Mouse (Mus musculus): ENCODE results near the gene Cul7. TPM values are rescaled to one million over a fixed set of nuclear protein-coding genes. Genes with fewer than 3 reads are reported as not detected.

Cul7 gene
- polyA plus RNA-seq, 1 experiment from 2014 or later = 41.4 TPM

DNA sequence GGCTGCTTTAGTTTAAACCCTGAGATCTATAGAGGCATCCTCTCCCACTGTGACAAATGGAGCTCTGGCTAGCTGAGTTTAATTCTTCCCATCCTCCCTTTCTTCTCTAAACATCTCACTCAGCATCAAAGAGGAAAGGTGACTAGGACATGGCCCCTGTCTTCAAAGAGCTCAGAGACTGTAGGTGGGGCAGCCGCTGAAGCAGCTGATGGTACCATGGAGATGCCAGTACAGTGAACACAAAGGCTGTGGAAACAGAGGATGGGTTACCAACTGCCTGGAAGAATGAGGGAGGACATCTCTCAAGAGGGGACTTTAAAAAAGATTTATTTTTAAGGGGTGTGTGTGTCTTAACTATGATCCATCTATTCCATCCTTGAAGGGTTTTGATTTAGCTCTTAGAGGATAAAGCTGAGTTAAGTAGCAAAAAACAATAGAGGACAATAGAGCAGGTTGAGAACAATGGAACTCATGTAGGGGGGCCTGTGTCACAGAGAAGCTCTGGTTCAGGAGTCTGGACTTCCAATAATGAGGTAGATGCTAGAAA, 44.5 kb downstream of the Cul7 start:
- no peaks in the 10 kb centered on the region for H3K9me3 ChIP-seq
- no peaks in the 10 kb centered on the region for H3K27me3 ChIP-seq (replicated peaks)
- H3K9ac ChIP-seq = no peak overlapping the region
- no peak overlapping the region for H3K4me2 ChIP-seq
- WGBS = 85% methylated on average over 1 of the region's 1 CpGs
- ATAC-seq (ENCODE audit: extremely low read depth, insufficient number of reproducible peaks, low FRiP score, low TSS enrichment) = no peak
- 0 out of 2 replicates have a peak, but pooled peaks cover 8% of the 10 kb centered on the region for H3K4me1 ChIP-seq
- no peak overlapping the region for H3K27ac ChIP-seq (replicated peaks)
- no peak overlapping the region for H3K4me3 ChIP-seq
- peaks cover 37% of the 10 kb centered on the region for H3K36me3 ChIP-seq

DNA sequence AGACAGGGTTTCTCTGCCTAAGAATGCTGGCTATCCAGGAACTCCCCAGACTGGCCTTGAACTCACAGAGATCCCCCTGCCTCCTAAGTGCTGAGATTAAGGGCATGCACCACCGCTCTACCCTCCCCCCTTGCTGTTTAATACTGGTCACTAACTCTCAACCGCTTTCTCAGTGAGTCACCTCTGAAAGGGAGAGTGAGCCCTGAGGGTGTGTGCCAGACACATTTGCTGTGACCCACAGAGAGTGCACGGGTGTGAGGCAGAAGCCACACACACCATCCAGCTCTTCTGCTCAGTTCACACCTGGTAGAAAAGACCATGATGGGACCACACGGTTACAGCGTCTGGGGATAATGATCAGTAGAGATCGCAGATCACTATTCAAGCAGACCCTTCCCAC, 48.4 kb downstream of the Cul7 start:
- H3K36me3 ChIP-seq = peaks cover 26% of the 10 kb centered on the region
- H3K9me3 ChIP-seq = no peaks in the 10 kb centered on the region
- no peak overlapping the region for H3K4me2 ChIP-seq
- H3K27ac ChIP-seq (replicated peaks) = no peak overlapping the region
- no peak overlapping the region for H3K9ac ChIP-seq
- WGBS = 78% methylated on average over 6 of the region's 6 CpGs
- H3K4me3 ChIP-seq = no peak overlapping the region
- H3K27me3 ChIP-seq (replicated peaks) = no peaks in the 10 kb centered on the region
- H3K4me1 ChIP-seq = peaks cover 26% of the 10 kb centered on the region
- no peak for ATAC-seq (ENCODE audit: extremely low read depth, insufficient number of reproducible peaks, low FRiP score, low TSS enrichment)

DNA sequence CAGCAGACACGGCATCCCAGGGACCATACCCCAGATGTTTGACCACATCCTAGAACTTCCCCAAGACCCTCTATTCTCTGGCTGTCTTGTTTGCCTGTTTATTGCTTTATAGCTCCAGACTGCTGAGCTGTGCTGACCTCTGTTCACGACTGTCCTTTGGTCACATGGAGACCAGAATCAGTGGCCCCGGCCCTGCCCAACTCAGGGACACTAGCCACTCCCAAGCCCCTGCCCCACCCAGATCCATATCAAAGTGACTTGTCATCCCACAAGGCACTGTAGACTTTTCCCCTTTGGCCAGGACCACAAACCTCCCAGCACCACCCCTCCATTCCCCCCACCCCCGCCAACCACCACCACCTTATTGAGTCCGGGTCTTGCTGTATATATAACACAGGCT, 49.1 kb downstream of the Cul7 start:
- Histone ChIP-seq H3K4me2 (no peak overlapping the region), H3K9ac (no peak overlapping the region), H3K27ac (replicated peaks) (no peak overlapping the region), H3K27me3 (replicated peaks) (no peaks in the 10 kb centered on the region), H3K36me3 (peaks cover 26% of the 10 kb centered on the region), H3K4me3 (no peak overlapping the region), H3K4me1 (peaks cover 33% of the 10 kb centered on the region), H3K9me3 (no peaks in the 10 kb centered on the region)
- WGBS = 76% methylated on average over 5 of the region's 5 CpGs
- ATAC-seq (ENCODE audit: extremely low read depth, insufficient number of reproducible peaks, low FRiP score, low TSS enrichment) = no peak

DNA sequence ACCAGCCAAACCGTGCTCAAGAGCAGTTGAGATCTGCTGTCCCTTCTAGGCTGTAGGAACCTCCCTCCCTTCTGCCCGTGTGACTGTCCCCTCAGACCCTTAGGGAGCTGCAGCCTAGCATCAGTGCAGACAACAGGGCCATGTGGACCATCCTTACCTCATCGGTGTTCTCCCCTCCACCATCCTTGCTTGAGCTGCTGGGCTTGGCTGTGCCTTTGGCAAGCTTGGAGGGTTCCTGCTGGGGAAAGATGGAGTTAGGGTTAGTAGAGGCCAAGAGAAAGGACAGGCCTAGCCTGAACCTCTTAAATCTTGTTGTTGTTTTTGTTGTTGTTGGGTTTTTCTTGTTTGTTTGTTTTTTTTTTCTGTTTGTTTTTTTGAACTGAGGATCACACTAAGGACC, 49.8 kb downstream of the Cul7 start:
- H3K4me1 ChIP-seq = peaks cover 33% of the 10 kb centered on the region
- ATAC-seq (ENCODE audit: extremely low read depth, insufficient number of reproducible peaks, low FRiP score, low TSS enrichment) = no peak
- H3K9me3 ChIP-seq = no peaks in the 10 kb centered on the region
- H3K4me3 ChIP-seq = no peak overlapping the region
- H3K27ac ChIP-seq (replicated peaks) = no peak overlapping the region
- H3K36me3 ChIP-seq = peaks cover 26% of the 10 kb centered on the region
- no peak overlapping the region for H3K9ac ChIP-seq
- H3K4me2 ChIP-seq = no peak overlapping the region
- no peaks in the 10 kb centered on the region for H3K27me3 ChIP-seq (replicated peaks)
- WGBS = 81% methylated on average over 3 of the region's 3 CpGs

DNA sequence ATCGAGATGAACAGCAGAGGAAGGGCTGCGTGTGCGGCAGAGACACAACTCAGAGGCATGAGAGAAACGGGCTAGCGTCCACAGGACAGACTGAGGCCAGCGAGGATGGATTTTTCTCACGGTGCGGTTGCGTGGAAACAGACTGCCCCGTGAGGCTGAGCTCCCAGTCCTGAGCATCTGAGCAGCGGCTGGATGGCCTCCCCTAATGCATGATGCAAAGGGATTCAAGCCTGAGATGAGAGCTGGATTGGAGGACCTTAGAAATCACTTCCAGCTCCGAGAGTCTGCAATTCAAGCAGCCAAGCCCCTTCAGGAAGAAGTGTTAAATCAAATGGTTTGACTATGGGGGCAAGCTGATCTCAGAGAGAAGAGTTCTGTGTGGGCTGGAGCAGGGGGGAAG, 51.4 kb downstream of the Cul7 start:
- ATAC-seq (ENCODE audit: extremely low read depth, insufficient number of reproducible peaks, low FRiP score, low TSS enrichment) = no peak
- Histone ChIP-seq H3K36me3 (peaks cover 24% of the 10 kb centered on the region), H3K27ac (replicated peaks) (no peak overlapping the region), H3K4me2 (no peak overlapping the region), H3K9ac (0 out of 2 replicates have a peak overlapping the region, but pooled peaks have one; percentile 21), H3K27me3 (replicated peaks) (no peaks in the 10 kb centered on the region), H3K4me1 (peaks cover 43% of the 10 kb centered on the region), H3K9me3 (no peaks in the 10 kb centered on the region), H3K4me3 (no peak overlapping the region)
- WGBS = 80% methylated on average over 12 of the region's 12 CpGs

DNA sequence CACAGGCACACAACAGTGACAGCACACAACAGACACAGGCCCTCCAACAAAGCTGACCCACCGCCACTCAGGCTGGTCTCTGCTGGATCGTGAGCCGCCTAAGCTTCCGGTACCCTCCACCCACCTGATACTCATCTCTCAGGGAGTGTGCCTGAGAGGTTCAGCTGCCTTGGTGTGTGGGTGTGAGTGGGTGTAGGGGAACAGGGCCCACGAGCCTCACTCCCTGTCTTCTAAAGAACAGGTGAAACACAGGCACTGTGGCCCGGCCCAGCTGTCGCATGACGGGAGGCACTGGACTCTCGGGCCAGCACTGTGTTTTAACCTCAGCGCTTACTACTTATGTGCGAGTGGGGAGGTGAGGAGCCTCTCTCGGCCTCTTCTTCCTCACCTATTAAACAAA, 52.0 kb downstream of the Cul7 start:
- no peak overlapping the region; the same call in 1 of the 2 replicates for H3K9ac ChIP-seq
- 0 out of 2 replicates have a peak overlapping the region, but pooled peaks have one; percentile 11 for H3K4me2 ChIP-seq
- H3K27me3 ChIP-seq (replicated peaks) = no peaks in the 10 kb centered on the region
- H3K9me3 ChIP-seq = no peaks in the 10 kb centered on the region
- ATAC-seq (ENCODE audit: extremely low read depth, insufficient number of reproducible peaks, low FRiP score, low TSS enrichment) = no peak
- no peak overlapping the region for H3K4me3 ChIP-seq
- peaks cover 43% of the 10 kb centered on the region for H3K4me1 ChIP-seq
- WGBS = 80% methylated on average over 12 of the region's 12 CpGs
- H3K36me3 ChIP-seq = peaks cover 24% of the 10 kb centered on the region
- H3K27ac ChIP-seq (replicated peaks) = no peak overlapping the region

DNA sequence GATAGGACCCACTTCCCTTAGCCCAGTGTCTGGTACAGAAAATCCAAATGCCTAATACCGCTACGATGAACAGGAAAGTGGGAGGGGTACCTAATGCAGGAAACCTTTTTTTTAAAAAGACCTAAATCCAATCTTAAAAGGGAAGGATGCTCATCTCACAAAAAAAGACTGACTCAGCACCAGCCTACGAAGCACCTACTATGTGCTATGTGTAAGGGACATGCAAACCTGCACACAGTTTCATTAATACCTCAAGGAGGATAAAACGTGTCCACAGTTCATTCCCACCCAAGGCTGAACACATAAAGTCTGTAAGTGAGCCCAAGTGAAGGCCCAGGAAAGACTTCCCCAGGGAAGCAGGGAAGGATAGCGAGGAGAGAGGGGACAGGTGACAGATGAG, 52.4 kb downstream of the Cul7 start:
- Histone ChIP-seq H3K27me3 (replicated peaks) (no peaks in the 10 kb centered on the region), H3K36me3 (peaks cover 24% of the 10 kb centered on the region), H3K4me1 (peaks cover 43% of the 10 kb centered on the region), H3K9ac (peak overlapping the region; percentile 95), H3K27ac (replicated peaks) (no peak overlapping the region), H3K4me2 (peak overlapping the region; percentile 93; the same call in 1 of the 2 replicates), H3K4me3 (no peak overlapping the region), H3K9me3 (no peaks in the 10 kb centered on the region)
- WGBS = 89% methylated on average over 5 of the region's 5 CpGs
- ATAC-seq (ENCODE audit: extremely low read depth, insufficient number of reproducible peaks, low FRiP score, low TSS enrichment) = no peak

DNA sequence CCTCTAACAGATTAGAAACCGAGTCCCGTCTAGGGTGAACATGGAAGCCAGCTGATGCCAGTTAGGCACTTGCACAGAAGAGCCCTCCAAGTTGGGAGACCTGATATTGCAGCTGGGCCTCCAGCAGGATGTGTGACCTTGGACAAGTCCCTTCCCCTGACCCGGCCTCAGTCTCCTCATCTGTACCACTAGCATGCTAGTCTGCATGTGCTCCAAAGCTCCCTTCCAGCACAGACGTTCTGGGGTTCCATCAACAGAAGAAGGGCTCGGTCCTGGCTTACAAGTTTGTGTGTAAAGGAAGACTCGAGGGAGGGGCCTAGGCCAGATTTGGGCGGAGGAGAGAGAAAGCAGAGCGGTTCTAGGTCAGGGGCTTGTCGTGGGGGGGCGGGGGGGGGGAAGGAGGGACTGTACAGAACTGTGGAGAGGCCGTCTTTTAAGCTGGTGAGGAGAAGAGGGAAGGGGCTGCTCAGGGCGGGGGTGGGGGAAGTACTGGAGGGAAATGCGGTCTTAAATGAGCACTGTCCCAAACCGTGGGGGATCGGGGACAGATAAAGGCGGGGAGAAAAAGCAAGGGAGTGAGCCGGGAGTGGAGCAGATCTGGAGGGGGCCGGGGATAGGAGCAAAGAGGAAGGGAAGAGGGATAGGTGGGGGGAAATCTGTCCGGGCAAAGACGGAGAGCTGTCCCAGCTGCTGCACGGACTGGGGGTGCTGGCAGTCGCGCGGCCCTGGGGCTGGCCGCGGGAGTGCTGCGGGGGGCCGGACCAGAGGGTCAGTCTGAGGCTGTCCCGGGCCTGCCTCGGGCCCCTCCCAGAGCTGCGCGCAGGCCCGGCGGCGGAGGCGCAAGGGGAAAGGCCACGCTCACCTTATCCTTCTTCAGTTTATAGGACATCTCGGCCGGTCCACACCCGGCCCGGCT, 54.1 kb downstream of the Cul7 start:
- WGBS = 5% methylated on average over 32 of the region's 41 CpGs
- ATAC-seq (ENCODE audit: extremely low read depth, insufficient number of reproducible peaks, low FRiP score, low TSS enrichment) = peak; percentile 66; the same call in 1 of the 2 replicates
- Histone ChIP-seq H3K27me3 (replicated peaks) (no peaks in the 10 kb centered on the region), H3K9ac (peak overlapping the region; percentile 95), H3K27ac (replicated peaks) (peak overlapping the region; percentile 91), H3K4me3 (peak overlapping the region; percentile 94), H3K4me1 (peaks cover 40% of the 10 kb centered on the region), H3K36me3 (peaks cover 9% of the 10 kb centered on the region), H3K4me2 (peak overlapping the region; percentile 93), H3K9me3 (no peaks in the 10 kb centered on the region)

DNA sequence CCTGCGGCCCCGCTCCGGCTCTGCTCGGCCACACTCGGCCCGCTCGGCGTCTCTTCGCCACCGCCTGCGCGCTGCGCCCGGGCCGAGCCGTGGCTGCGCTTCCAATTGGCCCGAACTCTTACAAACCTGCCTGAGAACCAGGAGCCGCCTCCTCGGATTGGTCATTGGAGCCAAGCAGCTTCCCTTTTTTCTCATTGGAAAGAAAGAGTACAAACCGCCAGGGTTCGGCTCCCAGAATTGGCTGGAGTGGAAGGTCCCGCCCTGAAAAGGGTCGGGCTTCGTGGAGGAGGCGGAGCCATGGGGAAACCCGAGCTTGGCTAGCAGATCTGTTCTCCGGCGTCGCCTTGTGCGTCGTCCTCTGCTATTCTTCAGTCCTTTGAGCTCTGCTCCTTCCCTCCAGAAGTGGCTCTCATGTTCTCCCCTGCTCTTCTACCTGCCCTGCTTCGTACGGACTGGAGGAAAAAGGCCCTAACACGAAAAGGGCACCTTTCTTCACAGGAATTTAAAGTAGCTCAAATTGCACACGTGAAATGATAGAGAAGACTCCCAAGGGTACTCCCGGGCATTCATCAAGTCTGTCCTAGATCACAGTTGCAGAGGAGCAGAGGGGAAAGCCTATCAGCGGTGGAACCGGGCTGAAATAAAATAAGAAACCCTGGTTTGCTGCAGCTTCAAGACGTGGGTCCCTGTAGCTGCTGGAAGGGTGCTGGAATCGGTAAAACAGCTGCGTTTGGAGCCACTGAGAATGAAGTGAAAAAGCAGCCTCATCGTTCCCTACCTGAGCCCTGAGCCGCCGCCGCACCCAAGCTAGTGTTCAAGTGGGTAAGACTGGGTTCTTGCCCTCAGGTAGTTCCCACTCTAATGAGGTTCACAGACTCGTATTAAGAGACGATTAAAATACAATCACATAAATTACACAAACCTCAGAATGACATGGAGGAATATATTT, 55.0 kb downstream of the Cul7 start, which contains the start of gene Ppp2r5d:
Gene Ppp2r5d, minus strand, starts transcription at position 225 of the 949 bp plus-strand sequence.
- 1% methylated on average over 48 of the region's 48 CpGs for WGBS
- Histone ChIP-seq H3K27ac (replicated peaks) (peak within 1 kb of the TSS; percentile 91), H3K4me2 (peak within 1 kb of the TSS; percentile 93), H3K27me3 (replicated peaks) (no peaks in the 10 kb centered on the region), H3K4me1 (peaks cover 40% of the 10 kb centered on the region), H3K4me3 (peak within 1 kb of the TSS; percentile 94), H3K9me3 (no peaks in the 10 kb centered on the region), H3K9ac (peak within 1 kb of the TSS; percentile 95), H3K36me3 (peaks cover under 1% of the 10 kb centered on the region; the same call in 1 of the 2 replicates)
- peak; percentile 92 for ATAC-seq (ENCODE audit: extremely low read depth, insufficient number of reproducible peaks, low FRiP score, low TSS enrichment)

DNA sequence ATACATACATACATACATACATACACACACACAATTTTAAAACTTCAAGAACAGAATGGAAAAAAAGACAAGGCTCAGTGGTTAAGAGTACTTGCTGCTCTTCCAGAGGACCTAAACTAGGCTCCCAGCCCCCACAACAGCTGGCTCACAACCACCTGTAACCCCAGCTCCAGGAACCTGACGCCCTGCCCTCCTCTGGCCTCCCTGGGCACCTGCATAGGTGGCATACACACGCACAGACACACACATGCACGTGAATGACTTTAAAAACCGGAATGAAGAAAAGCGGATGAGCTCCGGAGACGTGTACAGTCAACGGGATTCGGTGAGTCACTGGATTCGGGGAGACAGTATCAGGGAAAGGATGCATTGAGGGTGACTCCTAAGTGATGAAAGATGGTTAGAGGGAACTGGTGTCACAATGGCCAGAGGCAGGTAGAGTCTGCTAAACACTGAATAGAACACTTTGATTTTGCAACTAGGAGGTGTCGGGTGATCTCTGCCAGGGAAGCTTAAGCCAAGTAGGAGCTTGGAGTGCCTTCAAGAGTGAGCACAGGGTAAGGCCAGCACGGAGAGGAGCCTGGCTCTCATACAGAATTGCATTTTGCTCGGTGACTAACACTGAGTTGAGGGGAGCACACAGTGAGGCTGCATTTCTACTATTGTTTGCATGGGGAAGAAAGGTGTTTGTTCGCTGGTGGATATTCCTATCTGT, 56.4 kb downstream of the Cul7 start:
- no peak overlapping the region for H3K27ac ChIP-seq (replicated peaks)
- H3K4me1 ChIP-seq = peaks cover 33% of the 10 kb centered on the region
- no peak overlapping the region for H3K4me3 ChIP-seq
- H3K27me3 ChIP-seq (replicated peaks) = no peaks in the 10 kb centered on the region
- no peak overlapping the region for H3K9ac ChIP-seq
- 79% methylated on average over 14 of the region's 14 CpGs for WGBS
- H3K9me3 ChIP-seq = no peaks in the 10 kb centered on the region
- peak overlapping the region; percentile 93; the same call in 1 of the 2 replicates for H3K4me2 ChIP-seq
- H3K36me3 ChIP-seq = no peaks in the 10 kb centered on the region
- ATAC-seq (ENCODE audit: extremely low read depth, insufficient number of reproducible peaks, low FRiP score, low TSS enrichment) = no peak

Data from heart, embryonic 13.5 days (tissue).